Mouse (Mus musculus) kidney, postnatal 4 days (tissue): ENCODE results near the gene Cyp4a10.
"Not testable (repeated sequence)": the region's sequence is repeated elsewhere in the genome, so short reads cannot be mapped to it uniquely, and the experiment has no call there.

ENCODE experiments used
- DNase-seq, 2 experiments: peaks; one replicate each; pipeline ENCODE4 v3.0.0; 2021; ENCODE audit warnings: mixed read lengths in 2 of 2

The Cyp4a10 gene

GRCm38 (mm10) chr4:115518000-115518399 lies at the start of gene Cyp4a10:
Cyp4a10 (plus strand) TSS chr4:115518264.
- not testable (repeated sequence) for DNase-seq

- DNase-seq, result not testable (repeated sequence)
Observed at GRCm38 (mm10) chr4:115473585-115473984, 44.5 kb upstream of the Cyp4a10 start.

DNA sequence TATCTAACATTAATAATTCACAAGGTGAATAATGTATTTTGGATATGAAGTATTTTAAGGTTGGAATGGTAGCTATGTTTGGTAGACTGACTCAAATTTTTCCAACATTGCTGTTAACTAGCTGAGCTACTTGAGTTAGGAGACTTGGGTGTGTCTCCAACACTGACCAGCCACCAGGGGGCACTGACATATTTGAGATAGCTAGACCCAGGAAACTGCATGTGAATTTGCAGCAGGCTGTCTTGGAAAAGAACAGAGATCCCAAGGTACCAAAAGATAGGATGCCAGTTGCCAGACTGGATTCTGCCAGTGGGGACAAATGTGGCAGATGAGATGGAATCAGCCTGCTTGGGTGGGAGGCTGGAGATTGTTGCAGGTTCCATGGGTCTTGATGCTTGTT lies 42.0 kb upstream of the Cyp4a10 start:
- DNase-seq, result peak; percentile 40 to 54

DNA sequence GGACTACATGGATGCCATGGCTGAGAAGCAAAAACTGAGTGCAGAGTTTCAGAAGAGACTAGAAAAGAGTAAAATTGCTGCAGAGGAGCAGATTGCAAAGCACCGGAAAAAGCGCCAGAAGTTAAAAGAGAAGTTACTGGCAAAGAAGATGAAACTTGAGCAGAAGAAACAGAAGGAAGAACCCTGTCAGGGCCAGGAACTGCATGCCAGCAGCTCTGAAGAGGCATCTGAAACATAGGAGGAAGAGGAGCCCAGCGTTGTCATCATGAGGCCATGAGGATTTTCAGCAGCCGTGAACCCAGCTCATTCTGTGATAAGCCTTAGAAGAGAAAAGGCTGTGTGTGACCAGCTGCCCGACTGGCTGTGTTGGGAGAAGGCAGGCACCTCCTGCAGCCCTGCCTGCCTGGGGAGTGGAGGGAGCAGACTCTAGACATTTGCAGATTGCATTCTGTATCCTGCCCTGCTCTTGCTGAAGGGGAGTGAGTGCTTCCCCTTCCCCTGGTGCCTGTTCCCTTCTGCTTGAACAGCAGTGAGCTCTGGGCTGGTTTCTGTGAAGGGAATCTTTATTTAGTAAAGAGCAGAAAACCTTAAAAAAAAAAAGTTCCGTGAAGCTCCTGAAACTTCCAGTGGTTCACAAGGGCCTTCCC lies 36.9 kb upstream of the Cyp4a10 start:
- no peak for DNase-seq

DNA sequence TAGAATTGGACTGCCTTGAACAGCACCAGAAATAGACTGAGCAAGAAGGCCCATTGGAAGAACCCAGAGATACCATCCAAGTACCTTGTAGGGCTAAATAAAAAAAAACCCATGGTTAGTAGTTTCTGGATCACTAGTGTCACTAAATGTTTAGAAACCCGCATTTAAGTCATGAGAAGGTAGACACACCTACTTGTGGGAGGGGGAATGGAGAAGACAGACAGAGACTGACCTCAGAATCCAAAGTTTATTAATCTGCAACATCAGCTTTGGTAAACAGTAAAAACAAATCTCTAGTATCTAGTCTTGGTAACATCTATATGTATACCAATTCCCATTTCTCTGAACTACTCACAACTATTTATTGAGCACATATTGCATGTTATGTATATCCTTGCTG lies 22.1 kb upstream of the Cyp4a10 start, which contains the start of gene Cyp4a14:
TSS of gene Cyp4a14 (minus strand) at position 142 of the 400 bp plus-strand sequence.
- no peak for DNase-seq

DNA sequence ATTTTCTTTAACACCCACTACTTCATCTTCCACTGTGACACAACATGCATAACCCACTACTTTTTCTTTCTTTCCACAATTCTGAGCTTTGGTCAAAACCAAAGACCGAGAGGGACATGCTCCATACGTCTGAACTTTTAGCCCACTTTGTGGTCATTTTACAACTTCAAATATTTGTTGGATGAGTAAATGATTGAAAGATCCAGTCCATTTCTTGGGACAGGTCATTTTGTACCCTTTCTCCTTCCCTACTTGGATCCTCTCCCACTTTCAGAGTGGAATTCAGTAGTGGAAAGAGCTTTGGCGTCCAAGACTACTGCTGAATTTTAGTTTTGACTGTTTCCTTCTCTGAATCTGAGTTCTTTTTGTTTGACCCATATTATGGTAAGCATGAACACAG lies 20.6 kb upstream of the Cyp4a10 start:
- DNase-seq, result no peak

- DNase-seq, result not testable (repeated sequence)
Observed at GRCm38 (mm10) chr4:115513964-115514363, 4.1 kb upstream of the Cyp4a10 start.

DNA sequence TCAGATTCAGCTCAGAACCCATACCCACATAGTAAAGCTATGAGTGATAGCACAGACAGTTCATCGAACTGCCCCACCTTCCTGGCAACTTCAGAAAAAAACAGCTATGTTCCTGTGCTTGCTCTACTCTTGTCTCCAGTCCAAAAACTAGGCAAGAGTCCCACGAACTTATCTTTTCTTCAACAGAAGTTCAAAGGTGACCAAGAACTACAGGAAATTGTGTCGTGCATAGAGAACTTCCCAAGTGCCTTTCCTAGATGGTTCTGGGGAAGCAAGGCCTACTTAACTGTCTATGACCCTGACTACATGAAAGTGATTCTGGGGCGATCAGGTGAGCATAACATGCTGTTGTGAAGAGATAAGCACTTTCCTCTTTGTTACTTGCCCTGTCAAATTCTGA lies 1.4 kb downstream of the Cyp4a10 start:
- no peak for DNase-seq

DNA sequence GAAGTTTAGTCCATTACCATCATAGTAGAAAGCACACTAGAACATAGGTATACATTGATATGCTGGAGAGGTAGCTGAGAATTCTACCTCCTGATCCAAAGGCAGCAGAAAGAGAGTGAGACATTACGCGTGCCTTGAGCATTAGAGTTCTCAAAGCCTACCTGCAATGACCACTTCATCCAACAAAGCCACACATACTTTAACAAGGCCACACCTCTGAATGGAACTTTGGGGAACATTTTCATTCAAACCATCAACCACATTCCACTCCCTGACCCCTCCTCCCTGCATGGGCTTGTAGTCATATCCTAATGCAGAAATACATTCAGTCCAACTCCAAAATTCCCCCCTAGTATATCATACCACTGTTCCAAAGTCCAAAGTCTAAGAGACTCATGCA lies 3.7 kb downstream of the Cyp4a10 start:
- no peak for DNase-seq

GRCm38 (mm10) chr4:115545101-115545500 lies 27.0 kb downstream of the Cyp4a10 start:
- DNase-seq, result no peak

GRCm38 (mm10) chr4:115546141-115546828 lies 28.2 kb downstream of the Cyp4a10 start:
- no peak for DNase-seq

- no peak for DNase-seq
Observed at GRCm38 (mm10) chr4:115552726-115553125, 34.7 kb downstream of the Cyp4a10 start.

DNA sequence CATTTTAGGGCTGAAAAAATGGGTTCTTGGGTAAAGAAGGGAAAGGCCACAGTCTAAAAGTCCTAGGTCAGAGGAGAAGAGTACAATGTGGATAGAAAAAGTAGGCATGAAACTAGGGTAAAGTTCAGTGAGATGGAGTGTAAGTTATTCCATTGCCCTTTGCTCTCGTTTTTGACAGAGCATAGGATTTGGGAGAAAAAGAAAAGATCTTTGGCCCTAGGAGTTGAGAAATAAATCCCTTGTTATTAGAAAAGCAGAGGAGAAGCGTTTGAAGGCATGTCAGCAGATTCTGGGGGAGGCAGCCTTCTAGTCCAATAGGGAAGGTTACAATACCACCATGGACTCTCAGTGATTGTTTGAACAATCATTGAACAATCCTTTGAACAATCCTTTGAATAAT lies 37.4 kb downstream of the Cyp4a10 start:
- no peak for DNase-seq

DNA sequence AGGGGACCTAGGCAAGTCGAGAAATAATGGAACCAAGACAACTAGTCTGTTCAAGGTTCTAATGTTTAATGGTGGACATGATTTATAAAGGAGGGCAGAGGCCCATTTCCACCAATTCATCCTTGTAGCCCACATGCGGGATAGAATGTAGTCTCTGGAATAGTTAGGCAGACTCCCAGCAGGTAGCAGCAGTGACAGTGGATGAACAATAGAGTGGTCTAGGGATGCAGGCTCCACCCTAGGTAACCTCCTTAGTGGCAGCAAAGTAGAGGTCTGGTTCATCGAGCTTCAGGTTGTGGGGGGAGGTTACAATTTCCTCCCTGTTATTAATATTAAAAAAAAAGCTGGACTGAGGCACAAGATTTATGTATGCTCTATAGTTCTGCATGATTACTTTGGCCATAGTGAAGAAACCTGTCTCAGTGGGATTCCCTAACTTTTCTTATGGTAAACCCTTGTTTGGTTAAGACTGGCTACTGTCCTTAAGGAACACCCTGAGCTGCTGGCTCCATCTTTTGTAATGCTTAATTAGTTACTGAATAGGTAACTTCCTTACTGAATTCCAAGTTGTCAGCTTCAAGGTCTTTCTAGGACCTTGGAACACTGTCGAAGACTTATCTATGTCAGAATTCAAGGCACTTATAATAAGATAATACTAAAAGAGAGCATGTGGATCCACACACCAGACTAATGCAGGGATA lies 39.9 kb downstream of the Cyp4a10 start:
- DNase-seq, result no peak

- not testable (repeated sequence) for DNase-seq
Observed at GRCm38 (mm10) chr4:115561236-115561635, 43.2 kb downstream of the Cyp4a10 start.

- DNase-seq, result peak in 1 of 2 experiments; percentile 23
Observed at GRCm38 (mm10) chr4:115563401-115563800, 45.3 kb downstream of the Cyp4a10 start, which contains the start of gene Cyp4a31. Cyp4a31 (plus strand) TSS chr4:115563649.

DNA sequence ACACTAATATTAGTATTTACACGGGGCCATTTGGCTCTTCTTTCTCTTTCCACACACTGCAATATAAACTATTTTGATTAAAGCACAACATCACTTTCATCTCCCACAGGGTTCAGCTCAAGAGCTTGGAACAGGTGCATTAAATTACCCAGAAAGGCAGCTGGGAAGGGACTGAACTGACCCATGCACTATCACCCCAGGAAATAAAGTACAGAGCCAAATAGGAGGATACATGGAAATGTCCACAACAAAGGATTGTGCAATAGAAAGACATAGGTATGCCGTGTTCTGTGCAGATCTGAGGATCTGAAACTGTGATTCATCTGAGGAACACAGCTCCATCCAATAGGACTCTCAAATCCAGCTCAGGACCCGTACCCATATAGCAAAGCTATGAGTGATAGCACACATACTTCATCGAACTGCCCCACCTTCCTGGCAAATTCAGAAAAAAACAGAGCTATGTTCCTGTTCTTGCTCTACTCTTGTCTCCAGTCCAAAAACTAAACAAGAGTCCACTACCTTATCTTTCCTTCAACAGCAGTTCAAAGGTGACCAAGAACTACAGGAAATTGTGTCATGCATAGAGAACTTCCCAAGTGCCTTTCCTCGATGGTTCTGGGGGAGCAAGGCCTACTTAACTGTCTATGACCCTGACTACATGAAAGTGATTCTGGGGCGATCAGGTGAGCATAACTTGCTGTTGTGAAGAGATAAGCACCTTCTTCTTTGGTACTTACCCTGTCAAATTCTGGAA lies 46.6 kb downstream of the Cyp4a10 start:
- not testable (repeated sequence) for DNase-seq

GRCm38 (mm10) chr4:115575255-115575654 lies 57.2 kb downstream of the Cyp4a10 start:
- DNase-seq, result no peak

DNA sequence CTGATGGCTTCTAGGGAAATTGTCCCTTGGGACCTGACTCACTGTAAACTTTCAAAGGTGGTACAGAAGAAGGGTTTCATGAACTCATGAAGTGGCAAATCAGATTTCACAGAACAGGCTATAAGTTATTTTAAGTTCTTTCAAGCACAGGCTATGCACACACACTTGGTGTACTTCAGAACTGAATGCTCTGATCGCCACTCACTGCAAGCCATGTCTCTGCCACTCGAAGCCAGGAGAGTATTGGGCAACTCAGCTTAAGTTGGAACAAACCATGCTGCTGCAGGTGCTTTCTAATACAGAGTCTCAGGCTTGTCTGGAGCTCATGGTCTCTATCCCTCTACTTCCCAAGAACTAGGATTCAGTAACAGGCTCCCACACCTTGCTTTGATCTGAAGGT lies 57.7 kb downstream of the Cyp4a10 start:
- no peak for DNase-seq

- no peak for DNase-seq
Observed at GRCm38 (mm10) chr4:115583036-115583435, 65.0 kb downstream of the Cyp4a10 start.
